Mouse (Mus musculus) midbrain, postnatal 0 days (tissue): ENCODE measurements around the gene Tubgcp5. TPM values are rescaled to one million over a fixed set of nuclear protein-coding genes. Genes with fewer than 3 reads are reported as not detected.

Experiments
- ATAC-seq: fragments of 200-750 bp; cut with Nextera tagmentation; 2 replicates; pipeline ENCODE4 v1.8.0; 2017; ENCODE audit warnings: moderate number of reproducible peaks, mild to moderate bottlenecking, moderate TSS enrichment, moderate library complexity; ENCODE audit not compliant: low FRiP score
- DNase-seq: peaks from one replicate; pipeline ENCODE4 v3.0.0-alpha.2; 2015; ENCODE audit warnings: low spot score
- H3K27ac ChIP-seq: fragments of 300-500 bp; sonication (generic); 2 replicates; pipeline ENCODE4 v1.5.1; 2014; ENCODE audit warnings: low read depth, mild to moderate bottlenecking, low read length, mixed read lengths
- H3K27me3 ChIP-seq: fragments of 300-500 bp; sonication (generic); 2 replicates; pipeline ENCODE4 v1.6.1; 2014; ENCODE audit warnings: low read length, control low read depth, mixed read lengths; ENCODE audit not compliant: insufficient read depth
- H3K36me3 ChIP-seq: fragments of 300-500 bp; sonication (generic); 2 replicates; pipeline ENCODE4 v1.6.1; 2014; ENCODE audit warnings: low read length, control low read depth, mixed read lengths; ENCODE audit not compliant: insufficient read depth
- H3K4me1 ChIP-seq: fragments of 300-500 bp; sonication (generic); 2 replicates; pipeline ENCODE4 v1.6.1; 2014; ENCODE audit warnings: mild to moderate bottlenecking, control low read depth, antibody characterized with exemption, low read length, mixed read lengths; ENCODE audit not compliant: insufficient read depth
- H3K4me2 ChIP-seq: fragments of 300-500 bp; sonication (generic); 2 replicates; pipeline ENCODE4 v1.6.1; 2014; ENCODE audit warnings: low read depth, mild to moderate bottlenecking, low read length, mixed read lengths; ENCODE audit not compliant: poor library complexity, severe bottlenecking
- H3K4me3 ChIP-seq: fragments of 300-500 bp; sonication (generic); 2 replicates; pipeline ENCODE4 v1.5.1; 2014; ENCODE audit warnings: low read depth, mild to moderate bottlenecking, low read length, moderate library complexity
- H3K9ac ChIP-seq: fragments of 300-500 bp; sonication (generic); replicated peaks from 2 replicates; pipeline ENCODE4 v1.6.1; 2014; ENCODE audit warnings: mild to moderate bottlenecking, low read length, moderate library complexity, mixed read lengths; ENCODE audit not compliant: poor library complexity, severe bottlenecking
- H3K9me3 ChIP-seq: fragments of 300-500 bp; sonication (generic); 2 replicates; pipeline ENCODE4 v1.6.1; 2016; ENCODE audit warnings: low read length, control low read depth
- CTCF ChIP-seq: IDR thresholded peaks from 2 replicates; pipeline ENCODE4 v1.5.1; 2016; ENCODE audit warnings: antibody characterized with exemption, mild to moderate bottlenecking
- WGBS: fragments of 180-500 bp; shearing (Covaris S2); extraction: QIAGEN DNeasy Blood & Tissue Kit; methylation state at CpG from one replicate; pipeline ENCODE4 v1.1.7; 2014; 5-methylcytosine and 5-hydroxymethylcytosine counted together
- polyA plus RNA-seq: library from polyadenylated mRNA; unstranded; fragments of >200 nt; fragmentation: Nextera tagmentation; extraction: Ambion mirVana; gene quantifications from 2 replicates; pipeline ENCODE4 v1.2.1, GENCODE M21; 2015
- total RNA-seq: library from RNA; depleted of rRNA; stranded (reverse); fragments of >200 nt; gene quantifications from 2 replicates; pipeline ENCODE4 v1.2.3, GENCODE M21; 2014

Gene Tubgcp5
- total and polyA plus RNA-seq, 2 experiments from 2014 or later = 17.8 to 21.5 TPM

DNA sequence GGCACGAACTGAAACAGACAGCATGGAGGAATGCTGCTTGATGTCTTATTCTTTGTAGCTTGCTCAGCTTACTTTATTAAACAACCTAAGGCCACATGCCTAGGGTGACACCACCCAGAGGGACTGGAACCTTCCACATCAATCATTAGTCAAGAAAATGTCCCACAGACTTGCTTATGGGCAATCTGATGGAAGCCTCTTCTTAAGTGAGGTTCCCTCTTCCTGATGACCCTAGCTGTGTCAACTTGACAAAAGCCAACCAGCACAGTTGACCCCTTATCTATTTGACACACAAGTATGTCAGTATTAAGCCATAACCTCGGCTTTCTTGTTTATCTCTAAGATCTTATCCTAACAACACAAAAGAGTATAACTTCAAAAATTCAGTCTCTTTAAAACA, 16.0 kb downstream of the Tubgcp5 start:
- Histone ChIP-seq H3K4me1 (no peaks in the 10 kb centered on the region), H3K27ac (no peak overlapping the region), H3K4me3 (no peak overlapping the region), H3K4me2 (no peak overlapping the region), H3K9ac (no peak overlapping the region), H3K9me3 (no peaks in the 10 kb centered on the region), H3K27me3 (no peaks in the 10 kb centered on the region), H3K36me3 (peaks cover 43% of the 10 kb centered on the region)
- TF ChIP-seq CTCF = no peak
- ATAC-seq (no peak), DNase-seq (no peak)
- WGBS = 95% methylated on average over 2 of the region's 2 CpGs

DNA sequence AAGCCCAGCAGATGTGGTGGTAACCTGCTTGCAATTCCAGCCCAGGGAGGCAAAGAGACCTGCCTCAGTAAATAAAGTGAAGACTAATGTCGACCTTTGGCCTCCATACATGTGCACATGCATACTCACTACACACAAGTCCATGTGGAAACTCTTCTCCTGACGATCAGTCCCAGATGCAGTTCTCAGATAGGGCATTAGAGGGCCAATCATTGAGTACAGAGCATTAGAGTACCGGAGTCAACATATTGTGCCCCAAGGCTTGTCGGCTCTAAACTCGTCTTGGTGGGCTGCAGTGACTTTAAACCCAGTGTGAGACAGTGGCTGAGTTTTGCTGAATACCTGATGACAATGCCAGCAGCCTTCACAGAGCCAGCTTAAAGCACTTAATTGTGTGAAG, 30.5 kb downstream of the Tubgcp5 start:
- no peak overlapping the region for H3K9ac ChIP-seq
- H3K4me3 ChIP-seq = no peak overlapping the region
- 82% methylated on average over 5 of the region's 5 CpGs for WGBS
- TF ChIP-seq CTCF = peak; percentile 50
- H3K4me1 ChIP-seq = no peaks in the 10 kb centered on the region
- ATAC-seq = no peak
- no peaks in the 10 kb centered on the region for H3K27me3 ChIP-seq
- no peaks in the 10 kb centered on the region for H3K9me3 ChIP-seq
- H3K4me2 ChIP-seq = no peak overlapping the region
- no peak overlapping the region for H3K27ac ChIP-seq
- DNase-seq = peak; percentile 2
- H3K36me3 ChIP-seq = peaks cover 41% of the 10 kb centered on the region

DNA sequence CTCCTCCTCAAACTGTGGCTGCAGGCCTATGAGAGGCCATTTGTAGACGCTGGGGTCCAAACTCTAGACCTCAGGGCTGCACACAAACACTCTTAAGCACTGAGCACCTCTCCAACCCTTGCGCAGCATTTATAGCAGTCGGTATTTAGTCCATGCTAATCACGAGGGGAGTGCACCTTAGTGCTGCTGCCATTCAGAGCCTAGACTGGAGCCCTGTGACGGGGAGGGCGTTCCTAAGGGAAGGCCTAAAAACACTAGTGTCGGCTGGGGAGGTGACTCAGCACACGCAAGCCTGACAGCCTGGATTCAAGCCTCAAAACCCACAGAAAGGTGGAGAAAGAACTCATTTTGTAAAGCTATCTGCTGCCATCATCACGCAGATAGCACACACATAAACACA, 33.6 kb downstream of the Tubgcp5 start:
- DNase-seq (no peak), ATAC-seq (no peak)
- no peaks in the 10 kb centered on the region for H3K4me1 ChIP-seq
- H3K27me3 ChIP-seq = no peaks in the 10 kb centered on the region
- no peaks in the 10 kb centered on the region for H3K9me3 ChIP-seq
- 89% methylated on average over 9 of the region's 9 CpGs for WGBS
- no peak overlapping the region for H3K4me2 ChIP-seq
- H3K9ac ChIP-seq = no peak overlapping the region
- no peak overlapping the region for H3K4me3 ChIP-seq
- H3K36me3 ChIP-seq = peaks cover 34% of the 10 kb centered on the region
- no peak for TF ChIP-seq CTCF
- no peak overlapping the region for H3K27ac ChIP-seq

DNA sequence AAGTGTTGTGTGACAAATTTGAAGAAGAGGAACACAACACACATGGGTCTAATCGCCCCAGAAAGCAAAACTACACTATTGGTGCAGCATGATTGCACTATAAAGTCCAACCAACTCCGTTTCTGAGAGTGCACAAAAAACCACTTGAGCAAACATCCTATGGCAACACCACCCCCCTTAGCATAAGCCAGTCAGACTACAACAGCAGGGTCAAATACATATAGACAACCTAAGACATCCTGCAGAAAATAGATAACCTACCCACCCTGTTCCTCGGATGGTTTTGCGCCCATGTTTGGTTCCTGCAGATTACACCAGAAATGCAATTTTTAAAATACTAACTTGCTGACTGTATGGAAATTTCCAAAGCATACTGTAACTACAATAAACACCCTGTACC, 42.9 kb downstream of the Tubgcp5 start:
- no peak for ATAC-seq
- H3K4me3 ChIP-seq = no peak overlapping the region
- WGBS = 88% methylated on average over 4 of the region's 4 CpGs
- H3K9ac ChIP-seq = no peak overlapping the region
- TF ChIP-seq CTCF = no peak
- H3K4me1 ChIP-seq = no peaks in the 10 kb centered on the region; the same call in 1 of the 2 replicates
- DNase-seq = no peak
- H3K36me3 ChIP-seq = peaks cover 4% of the 10 kb centered on the region
- H3K27ac ChIP-seq = no peak overlapping the region
- H3K27me3 ChIP-seq = no peaks in the 10 kb centered on the region
- no peaks in the 10 kb centered on the region for H3K9me3 ChIP-seq
- H3K4me2 ChIP-seq = no peak overlapping the region

DNA sequence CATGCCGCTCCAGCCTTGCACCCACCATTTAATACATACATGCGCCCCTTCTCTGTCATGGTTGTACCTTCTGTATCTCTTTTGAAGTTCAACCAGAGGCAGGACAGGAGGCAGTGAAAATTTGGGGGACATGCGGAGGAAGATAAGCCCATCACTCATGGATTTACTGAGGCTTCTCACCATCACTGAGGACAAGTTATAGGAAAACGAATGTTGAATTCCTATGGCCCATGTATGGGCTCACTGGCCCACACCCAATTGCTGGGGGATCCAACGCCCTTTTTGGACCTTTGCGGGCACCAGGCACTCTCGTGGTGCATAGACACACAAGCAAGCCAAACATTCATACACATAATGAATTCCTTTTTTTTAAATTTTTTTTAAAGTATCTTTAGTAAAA, 47.5 kb downstream of the Tubgcp5 start, which contains the start of gene Cyfip1:
TSS of gene Cyfip1 (plus strand) at position 301 of the 400 bp plus-strand sequence.
- Histone ChIP-seq H3K27me3 (no peaks in the 10 kb centered on the region), H3K4me3 (peak within 1 kb of the TSS; percentile 67), H3K4me1 (peaks cover 5% of the 10 kb centered on the region), H3K27ac (peak within 1 kb of the TSS; percentile 95), H3K9ac (peak within 1 kb of the TSS; percentile 94), H3K4me2 (peak within 1 kb of the TSS; percentile 80), H3K36me3 (no peaks in the 10 kb centered on the region), H3K9me3 (no peaks in the 10 kb centered on the region)
- DNase-seq (no peak), ATAC-seq (0 out of 2 replicates have a peak, but pooled peaks have one; percentile 6)
- TF ChIP-seq CTCF = no peak
- WGBS = 46% methylated on average over 7 of the region's 7 CpGs

DNA sequence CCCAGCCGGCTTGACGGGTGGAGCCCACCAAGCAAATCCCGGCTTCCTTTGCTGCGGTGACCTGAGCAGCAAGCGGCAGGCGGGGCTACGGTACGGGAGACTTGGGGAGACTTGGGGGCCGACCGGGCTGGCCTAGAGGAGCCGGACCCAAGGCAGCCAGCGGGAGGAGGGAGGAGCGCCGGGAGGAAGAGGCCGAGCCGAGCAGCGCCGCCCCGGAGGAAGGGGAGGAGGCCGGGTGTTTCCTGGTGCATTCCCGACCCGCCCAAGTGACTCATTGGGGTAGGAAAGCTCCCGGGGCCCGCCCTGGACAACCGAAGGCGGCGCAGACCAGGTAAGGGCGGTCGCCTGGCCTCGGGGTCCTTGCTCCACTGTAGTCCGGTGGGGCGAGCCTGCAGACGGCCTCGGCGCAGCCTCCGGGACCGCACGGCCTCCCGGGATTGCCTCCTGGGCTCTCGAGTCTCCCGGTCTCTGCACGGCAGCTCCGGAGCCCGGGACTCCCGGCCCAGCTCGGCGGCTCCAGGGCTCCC, 48.1 kb downstream of the Tubgcp5 start:
- H3K4me2 ChIP-seq = peak overlapping the region; percentile 80
- H3K36me3 ChIP-seq = no peaks in the 10 kb centered on the region
- H3K4me1 ChIP-seq = peaks cover 5% of the 10 kb centered on the region
- no peaks in the 10 kb centered on the region for H3K27me3 ChIP-seq
- peak overlapping the region; percentile 95 for H3K27ac ChIP-seq
- peak overlapping the region; percentile 67 for H3K4me3 ChIP-seq
- H3K9me3 ChIP-seq = no peaks in the 10 kb centered on the region
- TF ChIP-seq CTCF = no peak; the same call in 1 of the 2 replicates
- ATAC-seq (peak; percentile 88), DNase-seq (peak; percentile 80)
- 0% methylated on average over 35 of the region's 47 CpGs for WGBS
- H3K9ac ChIP-seq = peak overlapping the region; percentile 94
